Mouse (Mus musculus) small intestine, adult 2 months (tissue): ENCODE measurements around the gene Cnih2. TPM values are rescaled to one million over a fixed set of nuclear protein-coding genes. Genes with fewer than 3 reads are reported as not detected.

Experiments used
- H3K27ac ChIP-seq: fragments of 200-500 bp; 2 replicates; pipeline ENCODE4 v1.5.1; 2012; ENCODE audit warnings: low read depth, low read length, control low read depth, inconsistent platforms; ENCODE audit not compliant: insufficient read depth
- H3K27me3 ChIP-seq: fragments of 200-500 bp; 2 replicates; pipeline ENCODE4 v1.6.1; 2012; ENCODE audit warnings: mild to moderate bottlenecking, moderate library complexity, low read length, inconsistent platforms; ENCODE audit not compliant: control insufficient read depth, insufficient read depth
- H3K36me3 ChIP-seq: fragments of 200-500 bp; 2 replicates; pipeline ENCODE4 v1.6.1; 2012; ENCODE audit warnings: mild to moderate bottlenecking, low read length, control low read depth, inconsistent platforms; ENCODE audit not compliant: control insufficient read depth, insufficient read depth
- H3K4me1 ChIP-seq: fragments of 200-500 bp; 2 replicates; pipeline ENCODE4 v1.6.1; 2012; ENCODE audit warnings: low read length, inconsistent platforms, mixed read lengths; ENCODE audit not compliant: control insufficient read depth, insufficient read depth, insufficient read length
- H3K4me3 ChIP-seq: fragments of 200-500 bp; 2 replicates; pipeline ENCODE4 v1.5.1; 2012; ENCODE audit warnings: low read depth, mild to moderate bottlenecking, control low read depth, inconsistent platforms, low read length, moderate library complexity
- CTCF ChIP-seq: fragments of 200-500 bp; IDR thresholded peaks from 2 replicates; pipeline ENCODE4 v1.5.1; 2012; ENCODE audit warnings: low read depth, mild to moderate bottlenecking, control low read depth, inconsistent platforms, low read length, moderate library complexity, mixed read lengths; ENCODE audit not compliant: insufficient replicate concordance, insufficient read length; ENCODE audit errors: extremely low read depth
- POLR2A ChIP-seq: fragments of 200-500 bp; IDR thresholded peaks from 2 replicates; pipeline ENCODE4 v1.6.1; 2012; ENCODE audit warnings: low read depth, mild to moderate bottlenecking, control low read depth, inconsistent platforms, low read length, moderate library complexity
- WGBS: fragments of 180-500 bp; shearing (Covaris S2); methylation state at CpG from one replicate; pipeline ENCODE4 v1.1.7; 2018; 5-methylcytosine and 5-hydroxymethylcytosine counted together
- polyA plus RNA-seq: library from polyadenylated mRNA; depleted of rRNA; stranded (reverse); fragments of >200 nt; gene quantifications from 2 replicates; pipeline ENCODE4 v1.2.3, GENCODE M21; 2012; rRNA removed

Cnih2 gene
- polyA plus RNA-seq, 1 experiment: 1.5 TPM

- H3K4me1 ChIP-seq: peaks cover 5% of the 10 kb centered on the region
- WGBS: 6% methylated on average over 17 of the region's 17 CpGs
- peak overlapping the region; percentile 18; the same call in 1 of the 2 replicates for H3K27ac ChIP-seq
- peak overlapping the region; percentile 65 for H3K4me3 ChIP-seq
- no peaks in the 10 kb centered on the region for H3K27me3 ChIP-seq
- TF ChIP-seq CTCF: no peak
- TF ChIP-seq POLR2A: no peak
- peaks cover 23% of the 10 kb centered on the region for H3K36me3 ChIP-seq
Measured at GRCm38 (mm10) chr19:5051031-5051430, 47.3 kb downstream of the Cnih2 start.

- Histone ChIP-seq H3K4me3 (peak within 1 kb of the TSS; percentile 65), H3K27ac (peak within 1 kb of the TSS; percentile 44; the same call in 1 of the 2 replicates)
Measured at GRCm38 (mm10) chr19:5050047-5050905, 48.0 kb downstream of the Cnih2 start, which contains the start of gene Rin1. Rin1 (plus strand) TSS chr19:5050481.

GRCm38 (mm10) chr19:5049325-5049724, 49.0 kb downstream of the Cnih2 start:
- 91% methylated on average over 6 of the region's 6 CpGs for WGBS
- Histone ChIP-seq H3K27ac (no peak overlapping the region), H3K4me3 (no peak overlapping the region), H3K27me3 (no peaks in the 10 kb centered on the region), H3K36me3 (peaks cover 25% of the 10 kb centered on the region), H3K4me1 (peaks cover 5% of the 10 kb centered on the region)
- TF ChIP-seq POLR2A (no peak), CTCF (no peak)

More at GRCm38 (mm10) chr19:5050047-5050905, 48.0 kb downstream of the Cnih2 start, which contains the start of gene Rin1:
- H3K4me1 ChIP-seq: peaks cover 5% of the 10 kb centered on the region
- no peaks in the 10 kb centered on the region for H3K27me3 ChIP-seq
- TF ChIP-seq POLR2A (no peak), CTCF (peak; percentile 40; the same call in 1 of the 2 replicates)
- peaks cover 25% of the 10 kb centered on the region for H3K36me3 ChIP-seq
- WGBS: 16% methylated on average over 14 of the region's 14 CpGs

- no peak for TF ChIP-seq POLR2A
- TF ChIP-seq CTCF: no peak
- Histone ChIP-seq H3K27me3 (no peaks in the 10 kb centered on the region), H3K4me1 (peaks cover 5% of the 10 kb centered on the region), H3K4me3 (no peak overlapping the region), H3K36me3 (peaks cover 25% of the 10 kb centered on the region), H3K27ac (no peak overlapping the region)
- 82% methylated on average over 14 of the region's 14 CpGs for WGBS
Measured at GRCm38 (mm10) chr19:5048138-5049056, 49.9 kb downstream of the Cnih2 start.

GRCm38 (mm10) chr19:5045531-5045930, 52.8 kb downstream of the Cnih2 start:
- TF ChIP-seq POLR2A (no peak), CTCF (no peak)
- Histone ChIP-seq H3K4me3 (no peak overlapping the region), H3K4me1 (peaks cover 2% of the 10 kb centered on the region), H3K27ac (no peak overlapping the region), H3K27me3 (no peaks in the 10 kb centered on the region), H3K36me3 (peaks cover 25% of the 10 kb centered on the region)
- 71% methylated on average over 4 of the region's 4 CpGs for WGBS

Other genes starting within 250 kb of the Cnih2 start
- gene Ctsf, start 243.4 kb downstream of the Cnih2 start, polyA plus RNA-seq: 18.4 and 28.4 TPM in 2 replicates
- gene Actn3, start 220.6 kb downstream of the Cnih2 start, polyA plus RNA-seq: 0.32 and 0.58 TPM in 2 replicates
- gene Zdhhc24, start 219.9 kb downstream of the Cnih2 start, polyA plus RNA-seq: 13.4 and 22.3 TPM in 2 replicates
- 1.1 and 1.7 TPM in 2 replicates for gene Bbs1, start 191.9 kb downstream of the Cnih2 start, polyA plus RNA-seq
- 66.9 and 132 TPM in 2 replicates for gene Dpp3, start 170.2 kb downstream of the Cnih2 start, polyA plus RNA-seq
- gene Peli3, start 155.4 kb downstream of the Cnih2 start, polyA plus RNA-seq: 1.4 and 1.6 TPM in 2 replicates
- 3.7 and 9.3 TPM in 2 replicates for gene Mrpl11, start 136.4 kb downstream of the Cnih2 start, polyA plus RNA-seq
- 0.96 and 1.1 TPM in 2 replicates for gene Npas4, start 108.2 kb downstream of the Cnih2 start, polyA plus RNA-seq
- gene Slc29a2, start 74.7 kb downstream of the Cnih2 start, polyA plus RNA-seq: 2.6 and 4.4 TPM in 2 replicates
- 11.4 and 18.1 TPM in 2 replicates for gene B4gat1, start 59.7 kb downstream of the Cnih2 start, polyA plus RNA-seq
- gene AC124502.3, start 59.6 kb downstream of the Cnih2 start, polyA plus RNA-seq: 0.99 and 1.2 TPM in 2 replicates
- gene Brms1, start 57.2 kb downstream of the Cnih2 start, polyA plus RNA-seq: 22.5 and 47.0 TPM in 2 replicates
- gene Rin1, start 48.0 kb downstream of the Cnih2 start, polyA plus RNA-seq: 5.1 and 8.2 TPM in 2 replicates
- gene Cd248, start 30.4 kb downstream of the Cnih2 start, polyA plus RNA-seq: 3.4 and 8.2 TPM in 2 replicates
- 3.5 and 8.1 TPM in 2 replicates for gene Tmem151a, start 13.0 kb downstream of the Cnih2 start, polyA plus RNA-seq
- gene Yif1a, start 10.0 kb downstream of the Cnih2 start, polyA plus RNA-seq: 155 and 252 TPM in 2 replicates
- 139 and 243 TPM in 2 replicates for gene Rab1b, start 8.6 kb upstream of the Cnih2 start, polyA plus RNA-seq
- gene Klc2, start 20.0 kb upstream of the Cnih2 start, polyA plus RNA-seq: 11.4 and 19.8 TPM in 2 replicates
- gene Pacs1, start 174.6 kb upstream of the Cnih2 start, polyA plus RNA-seq: 5.9 and 8.9 TPM in 2 replicates
- gene Sf3b2, start 196.9 kb upstream of the Cnih2 start, polyA plus RNA-seq: 37.2 and 66.7 TPM in 2 replicates
- gene Gal3st3, start 199.8 kb upstream of the Cnih2 start, polyA plus RNA-seq: 0.04 TPM in 1 of 2 replicates, not detected in the other
- not detected in 2 replicates for gene Catsper1, start 237.2 kb upstream of the Cnih2 start, polyA plus RNA-seq